Mouse (Mus musculus): Measurements from ENCODE around the gene Krt12. TPM values are rescaled to one million over a fixed set of nuclear protein-coding genes. Genes with fewer than 3 reads are reported as not detected.
A peak's percentile ranks its signal among the peaks of the same experiment; 100 is the strongest.

Gene Krt12
- total and polyA plus RNA-seq, 2 experiments: not detected

- peaks cover 4% of the 10 kb centered on the region; the same call in 1 of the 2 replicates for H3K4me1 ChIP-seq (ENCODE audit: control insufficient read depth, insufficient read depth, low read length)
- no peak overlapping the region for H3K9ac ChIP-seq (ENCODE audit: low read depth, low read length)
- TF ChIP-seq POLR2A (IDR thresholded peaks at IDR 0.05; ENCODE audit: extremely low read depth, insufficient read depth, low read length): no peak
- no peak for TF ChIP-seq CTCF (IDR thresholded peaks at IDR 0.05; ENCODE audit: low read depth, low read length)
- DNase-seq (ENCODE audit: extremely low read depth, low read depth, low spot score): no peak
- peaks cover 3% of the 10 kb centered on the region; the same call in 1 of the 2 replicates for H3K27me3 ChIP-seq (ENCODE audit: control insufficient read depth, insufficient read depth, low read length)
- no peaks in the 10 kb centered on the region for H3K36me3 ChIP-seq (ENCODE audit: control insufficient read depth, insufficient read depth, low read length)
- H3K27ac ChIP-seq (replicated peaks; ENCODE audit: insufficient read depth, low read depth, low read length): no peak overlapping the region
- H3K4me3 ChIP-seq (ENCODE audit: insufficient read depth, low read depth, low read length): no peak overlapping the region
- 71% methylated on average over 10 of the region's 10 CpGs for WGBS
- H3K79me2 ChIP-seq (ENCODE audit: control insufficient read depth, insufficient read depth, low read length): no peaks in the 10 kb centered on the region
These were observed 17.4 kb upstream of the Krt12 start for GRCm38 (mm10) chr11:99439465-99439864.

- H3K27me3 ChIP-seq (ENCODE audit: control insufficient read depth, insufficient read depth, low read length): peaks cover 3% of the 10 kb centered on the region; the same call in 1 of the 2 replicates
- no peak within 1 kb of the TSS for H3K4me3 ChIP-seq (ENCODE audit: insufficient read depth, low read depth, low read length)
- no peaks in the 10 kb centered on the region for H3K79me2 ChIP-seq (ENCODE audit: control insufficient read depth, insufficient read depth, low read length)
- 13% methylated on average over 10 of the region's 10 CpGs for WGBS
- no peaks in the 10 kb centered on the region for H3K36me3 ChIP-seq (ENCODE audit: control insufficient read depth, insufficient read depth, low read length)
- no peak for DNase-seq (ENCODE audit: extremely low read depth, low read depth, low spot score)
- H3K27ac ChIP-seq (replicated peaks; ENCODE audit: insufficient read depth, low read depth, low read length): no peak within 1 kb of the TSS
- TF ChIP-seq CTCF (IDR thresholded peaks at IDR 0.05; ENCODE audit: low read depth, low read length) (no peak), POLR2A (IDR thresholded peaks at IDR 0.05; ENCODE audit: extremely low read depth, insufficient read depth, low read length) (no peak)
- H3K9ac ChIP-seq (ENCODE audit: low read depth, low read length): no peak within 1 kb of the TSS
- H3K4me1 ChIP-seq (ENCODE audit: control insufficient read depth, insufficient read depth, low read length): peaks cover 4% of the 10 kb centered on the region; the same call in 1 of the 2 replicates
These were observed 15.9 kb upstream of the Krt12 start, which contains the start of gene Krt20 for GRCm38 (mm10) chr11:99437972-99438371. Gene Krt20, minus strand, starts transcription at chr11:99438150.

- H3K27ac ChIP-seq (replicated peaks; ENCODE audit: insufficient read depth, low read depth, low read length): no peak overlapping the region
These were observed 14.6 kb upstream of the Krt12 start for GRCm38 (mm10) chr11:99436625-99437024.

GRCm38 (mm10) chr11:99430670-99431069 lies 8.6 kb upstream of the Krt12 start:
- Histone ChIP-seq H3K79me2 (ENCODE audit: control insufficient read depth, insufficient read depth, low read length) (no peaks in the 10 kb centered on the region), H3K4me3 (ENCODE audit: insufficient read depth, low read depth, low read length) (no peak overlapping the region), H3K9ac (ENCODE audit: low read depth, low read length) (no peak overlapping the region), H3K27ac (replicated peaks; ENCODE audit: insufficient read depth, low read depth, low read length) (no peak overlapping the region), H3K4me1 (ENCODE audit: control insufficient read depth, insufficient read depth, low read length) (no peaks in the 10 kb centered on the region), H3K36me3 (ENCODE audit: control insufficient read depth, insufficient read depth, low read length) (no peaks in the 10 kb centered on the region), H3K27me3 (ENCODE audit: control insufficient read depth, insufficient read depth, low read length) (peaks cover 12% of the 10 kb centered on the region; the same call in 1 of the 2 replicates)
- peak; percentile 8; the same call in 1 of the 2 replicates for TF ChIP-seq CTCF (IDR thresholded peaks at IDR 0.05; ENCODE audit: low read depth, low read length)
- TF ChIP-seq POLR2A (IDR thresholded peaks at IDR 0.05; ENCODE audit: extremely low read depth, insufficient read depth, low read length): no peak
- 76% methylated on average over 12 of the region's 12 CpGs for WGBS
- no peak for DNase-seq (ENCODE audit: extremely low read depth, low read depth, low spot score)

More at GRCm38 (mm10) chr11:99436625-99437024, 14.6 kb upstream of the Krt12 start:
- Histone ChIP-seq H3K79me2 (ENCODE audit: control insufficient read depth, insufficient read depth, low read length) (no peaks in the 10 kb centered on the region), H3K27me3 (ENCODE audit: control insufficient read depth, insufficient read depth, low read length) (peaks cover 3% of the 10 kb centered on the region; the same call in 1 of the 2 replicates), H3K4me1 (ENCODE audit: control insufficient read depth, insufficient read depth, low read length) (peaks cover 4% of the 10 kb centered on the region; the same call in 1 of the 2 replicates), H3K4me3 (ENCODE audit: insufficient read depth, low read depth, low read length) (no peak overlapping the region), H3K9ac (ENCODE audit: low read depth, low read length) (no peak overlapping the region), H3K36me3 (ENCODE audit: control insufficient read depth, insufficient read depth, low read length) (no peaks in the 10 kb centered on the region)
- no peak for DNase-seq (ENCODE audit: extremely low read depth, low read depth, low spot score)
- WGBS: 50% methylated on average over 4 of the region's 4 CpGs
- TF ChIP-seq CTCF (IDR thresholded peaks at IDR 0.05; ENCODE audit: low read depth, low read length): no peak
- no peak for TF ChIP-seq POLR2A (IDR thresholded peaks at IDR 0.05; ENCODE audit: extremely low read depth, insufficient read depth, low read length)

DNA sequence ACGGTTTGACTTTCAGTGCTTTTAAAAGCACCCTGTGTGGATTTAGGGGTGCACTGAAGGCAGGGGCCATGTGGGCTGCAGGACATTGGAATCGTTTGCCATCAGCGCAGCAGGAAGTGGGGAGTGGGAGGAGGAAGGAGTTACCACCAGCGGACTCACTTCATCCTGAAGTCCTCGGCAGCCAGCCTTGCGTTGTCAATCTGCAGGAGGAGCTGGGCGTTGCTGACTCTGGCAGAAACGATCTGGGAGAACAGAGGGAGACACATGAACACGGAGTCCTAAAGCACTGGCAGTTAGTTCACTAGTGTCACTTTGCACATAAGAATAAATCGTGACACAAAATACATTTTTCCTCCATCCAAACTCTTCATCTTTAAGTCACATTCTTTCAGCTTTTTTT lies 1.5 kb downstream of the Krt12 start:
- 50% methylated on average over 10 of the region's 10 CpGs for WGBS
- Histone ChIP-seq H3K36me3 (ENCODE audit: control insufficient read depth, insufficient read depth, low read length) (no peaks in the 10 kb centered on the region), H3K27ac (replicated peaks; ENCODE audit: insufficient read depth, low read depth, low read length) (no peak overlapping the region), H3K9ac (ENCODE audit: low read depth, low read length) (no peak overlapping the region), H3K4me1 (ENCODE audit: control insufficient read depth, insufficient read depth, low read length) (no peaks in the 10 kb centered on the region), H3K79me2 (ENCODE audit: control insufficient read depth, insufficient read depth, low read length) (no peaks in the 10 kb centered on the region), H3K4me3 (ENCODE audit: insufficient read depth, low read depth, low read length) (no peak overlapping the region), H3K27me3 (ENCODE audit: control insufficient read depth, insufficient read depth, low read length) (peaks cover 3% of the 10 kb centered on the region)
- DNase-seq (ENCODE audit: extremely low read depth, low read depth, low spot score): no peak
- TF ChIP-seq CTCF (IDR thresholded peaks at IDR 0.05; ENCODE audit: low read depth, low read length) (no peak), POLR2A (IDR thresholded peaks at IDR 0.05; ENCODE audit: extremely low read depth, insufficient read depth, low read length) (no peak)

GRCm38 (mm10) chr11:99417819-99418218 lies 4.2 kb downstream of the Krt12 start:
- no peak overlapping the region for H3K4me3 ChIP-seq (ENCODE audit: insufficient read depth, low read depth, low read length)
- H3K36me3 ChIP-seq (ENCODE audit: control insufficient read depth, insufficient read depth, low read length): no peaks in the 10 kb centered on the region
- no peaks in the 10 kb centered on the region for H3K4me1 ChIP-seq (ENCODE audit: control insufficient read depth, insufficient read depth, low read length)
- no peaks in the 10 kb centered on the region for H3K79me2 ChIP-seq (ENCODE audit: control insufficient read depth, insufficient read depth, low read length)
- 75% methylated on average over 16 of the region's 16 CpGs for WGBS
- H3K27ac ChIP-seq (replicated peaks; ENCODE audit: insufficient read depth, low read depth, low read length): no peak overlapping the region
- peaks cover 5% of the 10 kb centered on the region for H3K27me3 ChIP-seq (ENCODE audit: control insufficient read depth, insufficient read depth, low read length)
- TF ChIP-seq POLR2A (IDR thresholded peaks at IDR 0.05; ENCODE audit: extremely low read depth, insufficient read depth, low read length) (no peak), CTCF (IDR thresholded peaks at IDR 0.05; ENCODE audit: low read depth, low read length) (no peak)
- no peak overlapping the region for H3K9ac ChIP-seq (ENCODE audit: low read depth, low read length)
- DNase-seq (ENCODE audit: extremely low read depth, low read depth, low spot score): no peak

Data from liver, adult 2 months (tissue).